Mouse (Mus musculus) G1E (cell line): Measurements from ENCODE around the gene Cd244a.

Experiments used
- CTCF ChIP-seq: IDR thresholded peaks from 2 replicates; pipeline ENCODE4 v1.5.1; 2012; ENCODE audit warnings: low read depth, low read length, inconsistent platforms, mixed read lengths
- GATA1 ChIP-seq: IDR thresholded peaks from 2 replicates; pipeline ENCODE4 v1.6.1; 2012; ENCODE audit warnings: borderline replicate concordance, low read length, inconsistent platforms, mixed read lengths
- POLR2AphosphoS5 ChIP-seq: IDR thresholded peaks from 2 replicates; pipeline ENCODE4 v1.6.1; 2012; ENCODE audit warnings: low read depth, low read length, inconsistent platforms; ENCODE audit not compliant: insufficient replicate concordance
- TAL1 ChIP-seq: conservative IDR thresholded peaks from 2 replicates; pipeline ENCODE4 v1.6.1; 2012; ENCODE audit warnings: low read depth, low read length, inconsistent platforms, mixed read lengths

GRCm38 (mm10) chr1:171627801-171628200 is 68.8 kb downstream of the Cd244a start:
- TF ChIP-seq CTCF: no peak
- no peak for TF ChIP-seq GATA1
- no peak for TF ChIP-seq POLR2AphosphoS5
- no peak for TF ChIP-seq TAL1
